Mouse (Mus musculus) cortical plate, adult 2 months (tissue): ENCODE data around the gene Klf16.
A peak's percentile ranks its signal among the peaks of the same experiment; 100 is the strongest.

Experiments used
- CTCF ChIP-seq: fragments of 200-500 bp; IDR thresholded peaks from 2 replicates; pipeline ENCODE4 v1.5.1; 2011; ENCODE audit warnings: mild to moderate bottlenecking, control low read depth, low read length; ENCODE audit not compliant: insufficient read depth; ENCODE audit errors: extremely low read depth
- POLR2A ChIP-seq: fragments of 200-500 bp; IDR thresholded peaks from 2 replicates; pipeline ENCODE4 v1.6.1; 2011; ENCODE audit warnings: mild to moderate bottlenecking, low read length, control low read depth; ENCODE audit not compliant: insufficient read depth; ENCODE audit errors: extremely low read depth

GRCm38 (mm10) chr10:80573944-80574343 is 3.2 kb downstream of the Klf16 start:
- TF ChIP-seq CTCF: no peak
- peak; percentile 66; the same call in 1 of the 2 replicates for TF ChIP-seq POLR2A
